Mouse (Mus musculus): ENCODE results near the gene Fam167b. TPM values are rescaled to one million over a fixed set of nuclear protein-coding genes. Genes with fewer than 3 reads are reported as not detected.
A peak's percentile ranks its signal among the peaks of the same experiment; 100 is the strongest.
"Not testable (repeated sequence)": the region's sequence is repeated elsewhere in the genome, so short reads cannot be mapped to it uniquely, and the experiment has no call there.

The Fam167b gene
- polyA plus RNA-seq, 1 experiment from 2014 or later: 0.19 TPM

GRCm38 (mm10) chr4:129556532-129557223, 21.7 kb downstream of the Fam167b start:
- H3K4me2 ChIP-seq: peak overlapping the region; percentile 85
- peak overlapping the region; percentile 22; the same call in 1 of the 2 replicates for H3K9ac ChIP-seq (ENCODE audit: low read length)
- H3K4me3 ChIP-seq (ENCODE audit: low read depth, low read length): peak overlapping the region; percentile 41
- H3K27me3 ChIP-seq (ENCODE audit: control insufficient read depth, insufficient read depth, low read length): peaks cover 2% of the 10 kb centered on the region
- no peaks in the 10 kb centered on the region for H3K9me3 ChIP-seq (ENCODE audit: control insufficient read depth, low read length)
- no peak overlapping the region for H3K27ac ChIP-seq (ENCODE audit: low read depth, low read length)
- DNase-seq (ENCODE audit: low spot score, missing footprints): peak; percentile 99
- 9% methylated on average over 32 of the region's 33 CpGs for WGBS
- ATAC-seq (ENCODE audit: low FRiP score): peak; percentile 83
- no peaks in the 10 kb centered on the region for H3K36me3 ChIP-seq (ENCODE audit: control insufficient read depth, insufficient read depth, low read length)
- peaks cover 10% of the 10 kb centered on the region for H3K4me1 ChIP-seq (ENCODE audit: control insufficient read depth, insufficient read depth, low read length)

DNA sequence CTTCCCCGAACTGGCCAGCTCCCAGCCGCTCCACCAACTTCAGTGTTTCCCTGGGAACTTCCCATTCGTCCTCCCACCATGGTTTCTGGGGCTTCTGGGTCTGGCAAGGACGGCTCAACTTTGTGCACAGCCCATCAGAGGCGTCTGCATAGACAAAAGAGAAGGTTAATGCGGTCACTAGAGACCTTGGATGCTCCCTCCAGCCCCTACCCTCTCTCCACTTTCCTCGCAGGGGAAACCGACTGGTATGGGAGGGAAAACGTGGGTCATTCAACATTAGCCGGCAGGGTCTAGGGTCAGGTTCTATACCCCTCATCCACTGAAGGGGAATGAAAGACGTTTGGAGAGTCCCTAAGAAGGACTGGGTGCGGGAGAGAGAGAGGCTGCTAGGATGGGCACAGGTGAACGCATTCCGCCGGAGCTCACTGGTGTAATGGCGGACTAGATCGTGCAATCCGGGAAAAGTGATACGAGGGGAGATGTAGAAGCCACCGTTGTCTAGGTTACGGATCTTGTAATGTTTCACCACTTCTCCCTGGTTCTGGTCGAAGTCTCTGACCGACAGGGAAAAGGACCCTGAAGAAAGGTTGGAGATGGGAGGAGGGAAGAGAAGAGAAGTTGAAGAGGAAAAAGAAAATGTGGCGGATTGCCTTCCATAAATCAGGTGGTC, 22.4 kb downstream of the Fam167b start:
- Histone ChIP-seq H3K27me3 (ENCODE audit: control insufficient read depth, insufficient read depth, low read length) (peaks cover 2% of the 10 kb centered on the region), H3K4me1 (ENCODE audit: control insufficient read depth, insufficient read depth, low read length) (peaks cover 10% of the 10 kb centered on the region), H3K4me2 (peak overlapping the region; percentile 85), H3K27ac (ENCODE audit: low read depth, low read length) (no peak overlapping the region), H3K9me3 (ENCODE audit: control insufficient read depth, low read length) (no peaks in the 10 kb centered on the region), H3K9ac (ENCODE audit: low read length) (peak overlapping the region; percentile 60), H3K4me3 (ENCODE audit: low read depth, low read length) (peak overlapping the region; percentile 41), H3K36me3 (ENCODE audit: control insufficient read depth, insufficient read depth, low read length) (no peaks in the 10 kb centered on the region)
- DNase-seq (ENCODE audit: low spot score, missing footprints) (no peak), ATAC-seq (ENCODE audit: low FRiP score) (peak; percentile 77)
- WGBS: under 1% methylated on average over 24 of the region's 24 CpGs

- H3K4me1 ChIP-seq (ENCODE audit: control insufficient read depth, insufficient read depth, low read length): peaks cover 10% of the 10 kb centered on the region
- DNase-seq (ENCODE audit: low spot score, missing footprints) (peak; percentile 93), ATAC-seq (ENCODE audit: low FRiP score) (peak; percentile 44; the same call in 1 of the 2 replicates)
- H3K27ac ChIP-seq (ENCODE audit: low read depth, low read length): no peak overlapping the region
- WGBS: 2% methylated on average over 16 of the region's 16 CpGs
- no peaks in the 10 kb centered on the region for H3K9me3 ChIP-seq (ENCODE audit: control insufficient read depth, low read length)
- peak overlapping the region; percentile 41 for H3K4me3 ChIP-seq (ENCODE audit: low read depth, low read length)
- H3K36me3 ChIP-seq (ENCODE audit: control insufficient read depth, insufficient read depth, low read length): no peaks in the 10 kb centered on the region
- peak overlapping the region; percentile 85 for H3K4me2 ChIP-seq
- H3K9ac ChIP-seq (ENCODE audit: low read length): peak overlapping the region; percentile 60
- H3K27me3 ChIP-seq (ENCODE audit: control insufficient read depth, insufficient read depth, low read length): peaks cover 2% of the 10 kb centered on the region
These were observed 22.9 kb downstream of the Fam167b start for GRCm38 (mm10) chr4:129555421-129555861.

DNA sequence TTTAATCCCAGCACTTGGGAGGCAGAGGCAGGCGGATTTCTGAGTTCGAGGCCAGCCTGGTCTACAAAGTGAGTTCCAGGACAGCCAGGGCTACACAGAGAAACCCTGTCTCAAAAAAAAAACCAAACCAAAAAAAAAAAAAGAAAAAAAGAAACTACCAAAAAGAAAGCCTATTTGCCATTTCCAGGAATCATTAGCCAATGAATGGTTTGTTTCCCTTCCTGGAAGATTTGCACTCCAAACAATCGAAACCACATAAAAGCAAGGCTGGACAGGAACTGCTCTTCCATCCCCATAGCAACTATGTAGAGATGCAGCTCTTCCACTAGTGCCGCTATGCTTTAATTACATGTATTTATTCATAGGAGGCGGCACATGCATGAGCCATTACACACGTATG, 23.8 kb downstream of the Fam167b start:
- ATAC-seq (ENCODE audit: low FRiP score); H3K36me3 ChIP-seq (ENCODE audit: control insufficient read depth, insufficient read depth, low read length); H3K9me3 ChIP-seq (ENCODE audit: control insufficient read depth, low read length); H3K4me2 ChIP-seq; H3K4me3 ChIP-seq (ENCODE audit: low read depth, low read length); H3K27me3 ChIP-seq (ENCODE audit: control insufficient read depth, insufficient read depth, low read length); H3K4me1 ChIP-seq (ENCODE audit: control insufficient read depth, insufficient read depth, low read length); H3K27ac ChIP-seq (ENCODE audit: low read depth, low read length); DNase-seq (ENCODE audit: low spot score, missing footprints); H3K9ac ChIP-seq (ENCODE audit: low read length): not testable (repeated sequence)
- 85% methylated on average over 6 of the region's 6 CpGs for WGBS

- no peak for DNase-seq (ENCODE audit: low spot score, missing footprints)
These were observed 28.1 kb downstream of the Fam167b start for GRCm38 (mm10) chr4:129550295-129550694.

GRCm38 (mm10) chr4:129549306-129549705, 29.0 kb downstream of the Fam167b start:
- WGBS: 88% methylated on average over 2 of the region's 2 CpGs
- ATAC-seq (ENCODE audit: low FRiP score): no peak
- no peak overlapping the region for H3K27ac ChIP-seq (ENCODE audit: low read depth, low read length)

More at GRCm38 (mm10) chr4:129550295-129550694, 28.1 kb downstream of the Fam167b start:
- WGBS: 65% methylated on average over 1 of the region's 1 CpGs
- H3K4me3 ChIP-seq (ENCODE audit: low read depth, low read length): no peak overlapping the region
- H3K4me1 ChIP-seq (ENCODE audit: control insufficient read depth, insufficient read depth, low read length): no peaks in the 10 kb centered on the region
- no peak overlapping the region for H3K9ac ChIP-seq (ENCODE audit: low read length)
- H3K9me3 ChIP-seq (ENCODE audit: control insufficient read depth, low read length): no peaks in the 10 kb centered on the region
- H3K27ac ChIP-seq (ENCODE audit: low read depth, low read length): no peak overlapping the region
- no peak overlapping the region for H3K4me2 ChIP-seq
- ATAC-seq (ENCODE audit: low FRiP score): no peak
- H3K36me3 ChIP-seq (ENCODE audit: control insufficient read depth, insufficient read depth, low read length): no peaks in the 10 kb centered on the region
- 0 out of 2 replicates have a peak, but pooled peaks cover 2% of the 10 kb centered on the region for H3K27me3 ChIP-seq (ENCODE audit: control insufficient read depth, insufficient read depth, low read length)

DNA sequence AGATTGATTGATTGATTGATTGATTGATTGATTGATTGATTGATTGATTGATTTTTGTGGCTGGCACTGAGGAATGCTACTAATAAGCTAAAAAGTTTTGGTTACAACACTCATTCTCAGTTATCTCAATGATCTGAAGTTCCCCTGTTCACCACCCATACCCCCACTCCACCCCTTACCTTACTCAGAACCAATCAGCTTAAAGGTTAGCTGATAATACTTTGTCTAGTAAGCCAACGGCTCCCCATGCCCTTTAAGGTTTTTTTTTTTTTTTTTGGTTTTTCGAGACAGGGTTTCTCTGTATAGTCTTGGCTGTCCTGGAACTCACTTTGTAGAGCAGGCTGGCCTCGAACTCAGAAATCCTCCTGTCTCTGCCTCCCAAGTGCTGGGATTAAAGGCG, 30.7 kb downstream of the Fam167b start:
- not testable (repeated sequence) for H3K9me3 ChIP-seq (ENCODE audit: control insufficient read depth, low read length); DNase-seq (ENCODE audit: low spot score, missing footprints)

More at GRCm38 (mm10) chr4:129549306-129549705, 29.0 kb downstream of the Fam167b start:
- DNase-seq (ENCODE audit: low spot score, missing footprints): no peak
- Histone ChIP-seq H3K27me3 (ENCODE audit: control insufficient read depth, insufficient read depth, low read length) (no peaks in the 10 kb centered on the region), H3K4me2 (no peak overlapping the region), H3K4me1 (ENCODE audit: control insufficient read depth, insufficient read depth, low read length) (no peaks in the 10 kb centered on the region), H3K9ac (ENCODE audit: low read length) (no peak overlapping the region), H3K4me3 (ENCODE audit: low read depth, low read length) (no peak overlapping the region), H3K9me3 (ENCODE audit: control insufficient read depth, low read length) (no peaks in the 10 kb centered on the region), H3K36me3 (ENCODE audit: control insufficient read depth, insufficient read depth, low read length) (no peaks in the 10 kb centered on the region)

GRCm38 (mm10) chr4:129544106-129544505, 34.2 kb downstream of the Fam167b start:
- 91% methylated on average over 4 of the region's 4 CpGs for WGBS

More for the DNA sequence above, 30.7 kb downstream of the Fam167b start:
- H3K9ac ChIP-seq (ENCODE audit: low read length); H3K36me3 ChIP-seq (ENCODE audit: control insufficient read depth, insufficient read depth, low read length); H3K4me2 ChIP-seq; H3K27me3 ChIP-seq (ENCODE audit: control insufficient read depth, insufficient read depth, low read length); ATAC-seq (ENCODE audit: low FRiP score); H3K4me3 ChIP-seq (ENCODE audit: low read depth, low read length); H3K27ac ChIP-seq (ENCODE audit: low read depth, low read length); H3K4me1 ChIP-seq (ENCODE audit: control insufficient read depth, insufficient read depth, low read length): not testable (repeated sequence)
- WGBS: 85% methylated on average over 4 of the region's 4 CpGs

DNA sequence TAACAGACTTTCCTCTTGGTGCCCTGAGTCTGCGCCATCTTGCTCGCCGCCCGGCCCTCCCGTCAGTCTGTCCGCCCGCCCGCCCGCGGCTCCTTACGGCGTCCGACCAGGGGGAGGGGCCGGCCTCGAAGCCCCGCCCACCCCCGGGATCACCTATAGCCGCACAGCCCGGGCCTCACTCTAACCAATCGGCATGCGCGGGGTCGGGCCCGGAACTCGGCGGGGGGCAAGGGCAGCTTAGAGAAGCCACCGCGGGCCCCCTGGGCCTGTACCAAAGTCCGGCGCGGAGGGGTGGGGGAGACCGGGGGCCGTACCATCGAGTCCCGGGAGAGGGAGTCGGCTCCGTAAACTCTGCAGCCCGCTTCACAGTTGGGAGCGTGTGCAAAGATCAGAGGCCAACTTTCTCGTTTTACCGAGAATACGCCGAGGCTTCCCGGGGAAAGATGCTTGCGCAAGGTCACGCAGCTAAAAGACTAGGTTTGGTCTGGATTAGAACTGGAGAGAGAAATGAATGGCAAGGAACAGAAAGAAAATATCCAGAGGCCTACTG, 35.7 kb downstream of the Fam167b start, which contains the start of gene Hdac1:
Gene Hdac1 (minus strand): TSS at position 122 of the 550 bp plus-strand sequence.
- no peaks in the 10 kb centered on the region for H3K9me3 ChIP-seq (ENCODE audit: control insufficient read depth, low read length)
- H3K4me2 ChIP-seq: peak within 1 kb of the TSS; percentile 61
- H3K27me3 ChIP-seq (ENCODE audit: control insufficient read depth, insufficient read depth, low read length): no peaks in the 10 kb centered on the region
- H3K27ac ChIP-seq (ENCODE audit: low read depth, low read length): peak within 1 kb of the TSS; percentile 70; the same call in 1 of the 2 replicates
- H3K36me3 ChIP-seq (ENCODE audit: control insufficient read depth, insufficient read depth, low read length): no peaks in the 10 kb centered on the region
- H3K4me3 ChIP-seq (ENCODE audit: low read depth, low read length): peak within 1 kb of the TSS; percentile 81
- H3K9ac ChIP-seq (ENCODE audit: low read length): peak within 1 kb of the TSS; percentile 86
- DNase-seq (ENCODE audit: low spot score, missing footprints): peak; percentile 100
- H3K4me1 ChIP-seq (ENCODE audit: control insufficient read depth, insufficient read depth, low read length): peaks cover 8% of the 10 kb centered on the region
- ATAC-seq (ENCODE audit: low FRiP score): peak; percentile 99
- under 1% methylated on average over 35 of the region's 46 CpGs for WGBS

More at GRCm38 (mm10) chr4:129544106-129544505, 34.2 kb downstream of the Fam167b start:
- Histone ChIP-seq H3K4me3 (ENCODE audit: low read depth, low read length) (no peak overlapping the region), H3K27me3 (ENCODE audit: control insufficient read depth, insufficient read depth, low read length) (no peaks in the 10 kb centered on the region), H3K4me2 (no peak overlapping the region), H3K4me1 (ENCODE audit: control insufficient read depth, insufficient read depth, low read length) (peaks cover 8% of the 10 kb centered on the region), H3K27ac (ENCODE audit: low read depth, low read length) (no peak overlapping the region), H3K9ac (ENCODE audit: low read length) (no peak overlapping the region), H3K36me3 (ENCODE audit: control insufficient read depth, insufficient read depth, low read length) (no peaks in the 10 kb centered on the region), H3K9me3 (ENCODE audit: control insufficient read depth, low read length) (no peaks in the 10 kb centered on the region)
- no peak for DNase-seq (ENCODE audit: low spot score, missing footprints)
- ATAC-seq (ENCODE audit: low FRiP score): no peak
